Mouse (Mus musculus) neutrophil, adult 5-6 weeks (primary cell): Measurements from ENCODE around the gene Bud31. TPM values are rescaled to one million over a fixed set of nuclear protein-coding genes. Genes with fewer than 3 reads are reported as not detected.
"Not testable (repeated sequence)": the region's sequence is repeated elsewhere in the genome, so short reads cannot be mapped to it uniquely, and the experiment has no call there.

Experiments
- ATAC-seq: fragments of 151-379, 151-347 bp; 2 replicates; pipeline ENCODE4 v1.8.0; 2017; ENCODE audit warnings: mild to moderate bottlenecking, moderate TSS enrichment; ENCODE audit not compliant: insufficient number of reproducible peaks, poor library complexity, low FRiP score, severe bottlenecking; ENCODE audit errors: extremely low read depth
- total RNA-seq: library from RNA; stranded (forward); fragments of 200-1000 nt; gene quantifications from 2 replicates; pipeline ENCODE4 v1.2.3, GENCODE M21; 2017

Gene Bud31
- 170 and 185 TPM in 2 replicates for total RNA-seq

DNA sequence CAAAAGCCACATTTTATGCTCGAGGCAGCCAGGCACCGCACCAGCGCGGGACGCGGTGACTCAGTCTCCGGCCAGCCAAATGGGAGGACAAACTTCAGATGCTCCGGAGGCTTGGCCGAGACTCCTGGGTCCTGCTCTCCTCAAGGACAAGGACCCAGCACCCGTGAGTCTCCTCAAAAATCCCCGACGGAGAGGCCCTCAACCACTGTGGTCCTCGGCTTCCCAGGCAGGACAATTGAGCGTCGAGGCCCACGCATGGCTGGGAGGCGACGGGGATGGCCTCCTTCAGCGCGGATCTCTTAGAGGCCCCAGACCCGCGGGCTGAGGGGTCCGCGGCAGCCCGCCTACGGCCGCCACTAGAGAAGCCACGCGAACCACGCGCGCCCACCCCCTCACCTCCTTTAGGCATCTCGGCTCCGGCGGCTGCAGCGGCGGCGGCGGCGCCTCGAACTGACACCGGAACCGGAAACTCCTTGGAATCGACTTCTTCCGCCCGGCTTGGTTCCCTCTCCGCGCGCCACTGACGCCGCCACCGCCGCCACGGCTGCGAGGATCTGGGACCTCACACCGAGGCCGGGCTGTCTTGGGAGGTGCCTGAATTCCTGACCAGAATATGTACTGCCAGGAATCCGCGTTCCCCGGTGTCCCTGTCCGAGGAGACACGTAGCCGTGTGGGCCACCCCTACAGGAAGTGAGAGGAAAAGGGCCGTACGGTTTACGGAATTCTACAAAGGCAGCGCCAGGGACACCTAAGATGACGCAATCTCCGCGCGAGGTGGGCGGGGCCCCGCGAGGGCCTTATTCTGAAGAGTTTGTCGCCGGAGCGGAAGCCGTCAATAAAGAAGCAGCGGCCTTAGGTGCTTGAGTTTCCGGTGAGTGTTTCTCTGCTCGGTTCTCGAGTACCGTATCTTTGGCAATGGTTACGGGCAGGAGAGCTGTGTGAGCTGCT, at the start of gene Bud31, which contains the start of gene Pdap1:
TSS of gene Bud31 (plus strand) at position 792 of the 949 bp plus-strand sequence.
TSS of gene Pdap1 (minus strand) at position 668 of the 949 bp plus-strand sequence.
- ATAC-seq, result peak; percentile 86

GRCm38 (mm10) chr5:145096195-145096594, 44.0 kb upstream of the Bud31 start:
- ATAC-seq, result no peak

DNA sequence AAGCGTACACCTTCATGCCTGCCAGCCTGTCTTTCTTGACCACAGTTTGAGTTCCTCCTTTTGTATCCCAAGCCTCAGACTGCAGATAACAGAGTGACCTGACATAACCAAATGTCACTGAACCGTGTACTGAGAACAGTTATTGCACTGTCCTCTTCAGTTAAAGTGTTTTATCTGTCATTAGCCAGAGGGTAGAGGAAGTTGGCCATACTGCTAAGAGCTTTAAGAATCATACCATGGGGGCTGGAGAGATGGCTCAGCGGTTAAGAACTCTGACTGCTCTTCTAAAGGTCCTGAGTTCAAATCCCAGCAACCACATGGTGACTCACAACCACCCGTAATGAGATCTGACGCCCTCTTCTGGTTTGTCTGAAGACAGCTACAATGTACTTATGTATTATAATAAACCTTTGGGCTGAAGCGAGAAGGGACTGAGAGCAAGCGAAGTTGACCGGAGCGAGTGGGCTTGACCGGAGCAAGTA, 41.8 kb upstream of the Bud31 start:
- peak; percentile 32; the same call in 1 of the 2 replicates for ATAC-seq

- no peak for ATAC-seq
These were observed 39.2 kb upstream of the Bud31 start for GRCm38 (mm10) chr5:145100960-145101359.

GRCm38 (mm10) chr5:145101451-145101850, 38.7 kb upstream of the Bud31 start:
- ATAC-seq, result not testable (repeated sequence)

GRCm38 (mm10) chr5:145102706-145103105, 37.5 kb upstream of the Bud31 start:
- ATAC-seq, result no peak

DNA sequence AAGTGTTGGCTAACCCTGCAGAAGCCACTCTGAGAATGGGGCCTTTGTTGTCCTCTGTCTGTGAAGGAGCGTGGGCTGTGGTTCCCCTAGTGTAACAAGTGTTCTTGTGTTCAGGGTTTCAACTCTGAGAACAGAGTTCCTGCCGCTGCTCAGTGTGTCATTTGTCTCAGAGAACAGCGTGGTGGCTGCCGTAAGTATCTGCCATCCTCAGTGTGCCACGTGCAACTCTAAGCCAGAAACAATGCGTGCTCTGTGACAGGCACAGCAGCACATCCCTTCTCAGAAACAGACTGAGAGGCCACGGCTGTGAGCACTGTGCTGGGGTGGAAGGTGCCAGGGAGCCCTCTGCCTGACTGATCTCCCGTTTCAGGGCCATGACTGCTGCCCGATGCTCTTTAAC, 35.8 kb upstream of the Bud31 start:
- no peak for ATAC-seq

DNA sequence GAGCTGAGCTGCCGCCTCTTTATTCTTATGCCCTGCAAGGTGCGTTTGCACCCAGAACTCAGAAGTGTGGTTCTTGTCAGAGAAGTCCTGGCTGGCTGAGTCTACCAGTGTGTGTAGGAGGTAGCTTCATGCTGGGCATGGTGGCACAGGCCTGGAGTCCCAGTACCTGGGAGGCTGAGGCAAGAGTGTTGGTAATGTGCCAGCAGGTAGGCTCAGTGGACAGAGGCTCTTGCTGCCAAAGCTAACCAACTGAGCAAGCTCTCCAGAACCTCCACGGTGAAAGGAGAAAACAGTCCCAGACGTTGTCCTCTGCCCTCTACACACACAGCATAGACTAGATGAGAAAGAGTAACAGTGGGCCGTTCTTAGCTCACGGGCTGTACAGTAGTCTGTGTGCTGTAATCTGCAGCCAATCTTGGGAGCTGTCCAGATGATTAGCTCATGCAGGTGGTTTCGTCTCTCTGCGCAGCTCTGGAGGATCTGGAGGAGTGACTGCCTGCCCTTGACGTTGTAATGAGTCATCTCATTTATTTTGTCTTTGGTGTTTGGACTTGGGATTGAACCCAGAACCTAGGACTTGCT, 34.4 kb upstream of the Bud31 start:
- no peak for ATAC-seq

GRCm38 (mm10) chr5:145110401-145110800, 29.8 kb upstream of the Bud31 start:
- no peak for ATAC-seq

DNA sequence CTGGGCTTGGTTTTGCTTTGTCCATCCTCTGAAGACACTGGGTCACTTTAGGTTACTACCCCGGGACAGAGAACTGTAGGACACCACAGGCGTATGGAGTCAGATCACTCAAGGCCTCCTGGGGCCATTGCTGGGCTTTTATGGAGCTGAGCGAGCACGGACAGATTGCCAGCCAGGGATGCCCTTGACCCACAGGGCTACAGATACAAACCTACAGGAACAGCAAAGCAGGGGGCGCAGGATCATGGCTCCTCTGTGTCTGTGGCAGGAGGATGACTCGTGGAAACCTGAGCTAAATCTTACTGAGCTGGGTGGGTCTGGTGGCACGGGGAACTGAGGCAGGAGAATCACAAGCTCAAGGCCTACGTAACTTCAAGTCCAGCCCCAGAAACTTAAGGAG, 27.6 kb upstream of the Bud31 start:
- no peak for ATAC-seq

DNA sequence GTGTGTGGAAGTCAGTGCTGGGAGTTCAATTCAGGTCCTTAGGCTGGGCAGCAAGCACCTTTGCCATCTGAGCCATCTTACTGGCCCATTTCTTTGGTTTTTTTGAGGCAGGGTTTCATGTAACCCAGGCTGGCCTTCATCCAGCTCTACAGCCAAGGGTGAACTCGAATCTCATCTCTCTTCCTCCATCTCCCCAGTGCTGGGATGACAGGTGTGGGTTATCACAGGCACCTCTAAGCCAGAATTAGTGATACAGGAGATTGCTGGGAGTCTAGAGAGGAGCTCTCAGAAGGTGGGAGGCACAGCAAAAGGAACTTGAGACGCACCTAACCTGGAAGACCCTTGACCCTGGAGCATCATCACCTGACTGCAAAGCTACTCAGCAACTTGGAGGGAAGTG, 26.7 kb upstream of the Bud31 start:
- no peak for ATAC-seq

GRCm38 (mm10) chr5:145114071-145114605, 26.0 kb upstream of the Bud31 start, which contains the start of gene Arpc1b:
Gene Arpc1b, plus strand, starts transcription at chr5:145114215.
- peak; percentile 35 for ATAC-seq

- peak; percentile 45 for ATAC-seq
These were observed 25.3 kb upstream of the Bud31 start for GRCm38 (mm10) chr5:145114606-145115473.

GRCm38 (mm10) chr5:145115736-145116135, 24.4 kb upstream of the Bud31 start:
- ATAC-seq, result no peak

- ATAC-seq, result peak; percentile 63
These were observed 23.8 kb upstream of the Bud31 start for GRCm38 (mm10) chr5:145116316-145116715.

DNA sequence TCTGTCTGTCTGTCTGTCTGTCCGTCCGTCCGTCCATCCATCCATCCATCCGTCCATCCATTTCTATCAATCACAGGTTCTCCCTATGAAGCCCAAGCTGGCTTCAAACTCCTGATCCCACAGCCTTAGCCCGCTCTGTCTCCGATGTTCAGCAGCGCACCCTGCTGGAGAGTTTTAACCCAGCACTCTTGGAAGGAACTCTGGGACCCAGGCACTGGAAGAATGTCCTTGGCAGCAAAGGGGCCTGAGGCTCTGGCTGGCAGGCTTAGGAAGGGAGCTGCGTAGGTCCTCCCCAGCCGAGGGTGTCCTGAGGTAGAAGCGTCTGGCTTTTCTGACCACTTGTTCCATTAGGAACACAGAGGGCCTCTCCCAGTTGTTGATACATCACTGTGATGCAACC, 23.2 kb upstream of the Bud31 start:
- ATAC-seq, result peak; percentile 20; the same call in 1 of the 2 replicates

- ATAC-seq, result no peak
These were observed 22.2 kb upstream of the Bud31 start for GRCm38 (mm10) chr5:145118005-145118404.

DNA sequence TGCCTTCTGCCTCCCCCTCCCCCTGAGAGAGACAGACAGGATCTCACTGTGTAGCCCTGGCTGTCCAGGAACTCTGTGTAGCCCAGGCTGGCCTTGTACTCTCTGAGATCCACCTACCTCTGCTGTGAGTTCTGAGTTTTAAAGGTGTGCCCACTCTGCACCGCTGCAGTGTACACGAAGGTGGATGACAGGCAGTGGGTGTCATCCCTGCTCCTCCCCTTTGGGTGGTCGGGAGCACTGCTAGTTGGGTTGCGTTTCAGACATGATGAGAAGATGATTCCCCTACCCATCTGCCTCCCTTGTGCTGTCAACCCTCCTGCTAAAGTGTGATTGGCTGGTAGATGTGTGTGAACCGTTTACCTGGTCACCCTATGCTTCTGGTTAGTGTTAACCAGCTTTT, 21.7 kb upstream of the Bud31 start:
- ATAC-seq, result no peak

DNA sequence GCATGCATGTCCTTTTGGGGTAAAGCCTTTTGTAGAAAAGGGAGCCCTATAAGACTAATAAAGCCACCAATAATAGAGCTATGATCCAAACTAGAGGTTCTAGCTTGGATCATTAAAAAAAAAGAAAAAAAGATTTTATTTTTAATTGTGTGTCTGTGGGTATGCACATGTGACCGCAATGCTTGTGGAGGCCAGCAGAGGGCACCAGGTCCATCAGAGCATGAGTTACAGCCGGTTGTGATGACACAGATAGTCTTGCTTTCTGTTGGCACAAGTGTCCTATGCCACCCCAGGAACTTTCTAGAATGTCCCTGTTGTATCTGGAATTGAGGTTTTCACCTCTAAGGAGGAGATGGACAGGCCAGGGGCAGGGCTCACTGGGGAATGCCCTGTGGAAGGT, 20.8 kb upstream of the Bud31 start:
- ATAC-seq, result 0 out of 2 replicates have a peak, but pooled peaks have one; percentile 16
